ENCODE assay signal across 7 mouse cellular contexts in genomic region chr13:112463868-112464625, GRCm38 (mm10). TPM values are rescaled to one million over a fixed set of nuclear protein-coding genes. Genes with fewer than 3 reads are reported as not detected.
DNase-seq lines count a peak whose midpoint lies in the region; ATAC-seq and TF ChIP-seq lines count a peak whose summit lies in the region.

TSS of gene Il6st (plus strand) at chr13:112464070.

- peak; percentile 84 for TF ChIP-seq POLR2A in small intestine, adult 2 months (IDR thresholded peaks at IDR 0.05; ENCODE audit: low read depth, low read length)

- no peaks in the 10 kb centered on the region for H3K27me3 ChIP-seq in intestine, postnatal 0 days (replicated peaks; ENCODE audit: control insufficient read depth, insufficient read depth, low read length)
- H3K27me3 ChIP-seq in midbrain, embryonic 12.5 days, result no peaks in the 10 kb centered on the region
- H3K27me3 ChIP-seq in small intestine, adult 2 months (ENCODE audit: control insufficient read depth, insufficient read depth, low read length), result no peaks in the 10 kb centered on the region

- peak; percentile 100 for ATAC-seq in intestine, postnatal 0 days
- peak; percentile 100 for ATAC-seq in midbrain, embryonic 12.5 days (ENCODE audit: low FRiP score, low read depth)

- peak within 1 kb of the TSS; percentile 74 for H3K9ac ChIP-seq in intestine, postnatal 0 days (ENCODE audit: low read depth, low read length)
- peak within 1 kb of the TSS; percentile 82 for H3K9ac ChIP-seq in midbrain, embryonic 12.5 days (replicated peaks)

- peak; percentile 17; the same call in 1 of the 2 replicates for TF ChIP-seq CTCF in intestine, postnatal 0 days (IDR thresholded peaks at IDR 0.05; ENCODE audit: low read depth)
- no peak for TF ChIP-seq CTCF in small intestine, adult 2 months (IDR thresholded peaks at IDR 0.05; ENCODE audit: extremely low read depth, insufficient read length, insufficient replicate concordance, low read depth, low read length)

- under 1% methylated on average over 80 of the region's 85 CpGs for WGBS in intestine, postnatal 0 days
- WGBS in midbrain, embryonic 12.5 days, result under 1% methylated on average over 79 of the region's 85 CpGs
- WGBS in small intestine, adult 2 months, result under 1% methylated on average over 85 of the region's 85 CpGs

- H3K4me3 ChIP-seq in intestine, postnatal 0 days (ENCODE audit: low read depth, low read length), result peak within 1 kb of the TSS; percentile 76
- H3K4me3 ChIP-seq in midbrain, embryonic 12.5 days, result peak within 1 kb of the TSS; percentile 76
- peak within 1 kb of the TSS; percentile 92 for H3K4me3 ChIP-seq in small intestine, adult 2 months (ENCODE audit: low read depth, low read length)

- H3K9me3 ChIP-seq in intestine, postnatal 0 days (ENCODE audit: control insufficient read depth), result no peaks in the 10 kb centered on the region
- no peaks in the 10 kb centered on the region for H3K9me3 ChIP-seq in midbrain, embryonic 12.5 days

- peak within 1 kb of the TSS; percentile 86 for H3K27ac ChIP-seq in intestine, postnatal 0 days (ENCODE audit: low read depth, low read length)
- H3K27ac ChIP-seq in midbrain, embryonic 12.5 days (replicated peaks), result peak within 1 kb of the TSS; percentile 67
- peak within 1 kb of the TSS; percentile 90 for H3K27ac ChIP-seq in small intestine, adult 2 months (ENCODE audit: insufficient read depth, low read depth, low read length)

- intact Hi-C loops in left cerebral cortex, postnatal 4 days (cut with DNase I), result no loop called here

- peak within 1 kb of the TSS; percentile 89 for H3K4me2 ChIP-seq in intestine, postnatal 0 days (replicated peaks; ENCODE audit: low read depth)
- H3K4me2 ChIP-seq in midbrain, embryonic 12.5 days (replicated peaks), result peak within 1 kb of the TSS; percentile 69

- H3K36me3 ChIP-seq in intestine, postnatal 0 days (ENCODE audit: control insufficient read depth, insufficient read depth), result no peaks in the 10 kb centered on the region
- H3K36me3 ChIP-seq in midbrain, embryonic 12.5 days, result no peaks in the 10 kb centered on the region
- no peaks in the 10 kb centered on the region for H3K36me3 ChIP-seq in small intestine, adult 2 months (ENCODE audit: control insufficient read depth, insufficient read depth, low read length)

- DNase-seq in adrenal gland, adult 8-10 months, result peak; percentile 95
- peak; percentile 97 for DNase-seq in embryo, embryonic 9.5 days (ENCODE audit: extremely low spot score)
- DNase-seq in gonadal fat pad, adult 2 months (ENCODE audit: low read depth), result no peak
- DNase-seq in left cerebral cortex, postnatal 4 days, result peak; percentile 98

- H3K4me1 ChIP-seq in intestine, postnatal 0 days (replicated peaks; ENCODE audit: control insufficient read depth, insufficient read depth, low read length), result no peaks in the 10 kb centered on the region
- peaks cover 12% of the 10 kb centered on the region for H3K4me1 ChIP-seq in midbrain, embryonic 12.5 days
- H3K4me1 ChIP-seq in small intestine, adult 2 months (ENCODE audit: control insufficient read depth, insufficient read depth, insufficient read length, low read length), result peaks cover 7% of the 10 kb centered on the region; the same call in 1 of the 2 replicates

RNA-seq across cellular contexts. Expression of gene Il6st, which starts in this region (rescaled TPM):
- 100 to 1,000 TPM; 297 to 404 (median 379) TPM for total RNA-seq in adrenal gland, adult 8-10 months (2022)
- 33.8 and 46.6 TPM in 2 replicates for polyA plus RNA-seq in gonadal fat pad, adult 2 months (2012; rRNA removed)
- polyA plus RNA-seq in intestine, postnatal 0 days (2015; fragmentation: Nextera tagmentation; extraction: Ambion mirVana), result 19.6 and 20.5 TPM in 2 replicates
- total RNA-seq in left cerebral cortex, postnatal 4 days (2021), result 10 to 100 TPM; 60.0 to 61.0 TPM
- polyA plus RNA-seq in midbrain, embryonic 12.5 days (2016; fragmentation: Nextera tagmentation; extraction: Ambion mirVana), result 39.5 and 40.0 TPM in 2 replicates
- 6.3 and 8.3 TPM in 2 replicates for polyA plus RNA-seq in small intestine, adult 2 months (2012; rRNA removed)

Comparison
In these comparisons a context has a peak if more than half of its experiments do, and no peak if none do; other contexts are left out.
1. RNA of gene Il6st (total RNA-seq): 297 to 404 TPM in adrenal gland, adult 8-10 months; 60.0 to 61.0 TPM in left cerebral cortex, postnatal 4 days; every median in the first group is over 4 times any median in the second.
2. Peak in every context shown above with its lines, with median percentiles within 50 percentile points of each other: H3K27ac ChIP-seq and H3K4me3 ChIP-seq.